Mouse (Mus musculus): ENCODE results near the gene Ccdc134. TPM values are rescaled to one million over a fixed set of nuclear protein-coding genes. Genes with fewer than 3 reads are reported as not detected.

Gene Ccdc134
- polyA plus RNA-seq, 1 experiment = 14.7 TPM

GRCm38 (mm10) chr15:82146770-82147610 is 19.3 kb downstream of the Ccdc134 start, which contains the start of gene Srebf2:
Srebf2 (plus strand) TSS chr15:82147181.
- TF ChIP-seq CTCF (IDR thresholded peaks at IDR 0.05; ENCODE audit: low read depth, low read length) (no peak), POLR2A (IDR thresholded peaks at IDR 0.05; ENCODE audit: borderline replicate concordance, low read depth, low read length) (peak; percentile 25; the same call in 1 of the 2 replicates)
- H3K27ac ChIP-seq (ENCODE audit: insufficient read depth, low read depth, low read length) = peak within 1 kb of the TSS; percentile 89
- H3K4me1 ChIP-seq (ENCODE audit: control insufficient read depth, insufficient read depth, low read length) = peaks cover 30% of the 10 kb centered on the region
- H3K4me3 ChIP-seq (ENCODE audit: insufficient read depth, low read length) = peak within 1 kb of the TSS; percentile 95

GRCm38 (mm10) chr15:82147611-82148111 is 19.9 kb downstream of the Ccdc134 start:
- TF ChIP-seq POLR2A (IDR thresholded peaks at IDR 0.05; ENCODE audit: borderline replicate concordance, low read depth, low read length) = no peak
- TF ChIP-seq CTCF (IDR thresholded peaks at IDR 0.05; ENCODE audit: low read depth, low read length) = no peak
- Histone ChIP-seq H3K4me3 (ENCODE audit: insufficient read depth, low read length) (peak overlapping the region; percentile 95), H3K27ac (ENCODE audit: insufficient read depth, low read depth, low read length) (peak overlapping the region; percentile 87), H3K4me1 (ENCODE audit: control insufficient read depth, insufficient read depth, low read length) (peaks cover 36% of the 10 kb centered on the region)

GRCm38 (mm10) chr15:82148510-82148911 is 20.8 kb downstream of the Ccdc134 start:
- H3K4me1 ChIP-seq (ENCODE audit: control insufficient read depth, insufficient read depth, low read length) = peaks cover 42% of the 10 kb centered on the region
- H3K4me3 ChIP-seq (ENCODE audit: insufficient read depth, low read length) = peak overlapping the region; percentile 95
- no peak for TF ChIP-seq POLR2A (IDR thresholded peaks at IDR 0.05; ENCODE audit: borderline replicate concordance, low read depth, low read length)
- no peak for TF ChIP-seq CTCF (IDR thresholded peaks at IDR 0.05; ENCODE audit: low read depth, low read length)
- H3K27ac ChIP-seq (ENCODE audit: insufficient read depth, low read depth, low read length) = peak overlapping the region; percentile 87

- TF ChIP-seq CTCF (IDR thresholded peaks at IDR 0.05; ENCODE audit: low read depth, low read length) (no peak), POLR2A (IDR thresholded peaks at IDR 0.05; ENCODE audit: borderline replicate concordance, low read depth, low read length) (no peak)
- Histone ChIP-seq H3K4me1 (ENCODE audit: control insufficient read depth, insufficient read depth, low read length) (peaks cover 43% of the 10 kb centered on the region), H3K4me3 (ENCODE audit: insufficient read depth, low read length) (no peak overlapping the region), H3K27ac (ENCODE audit: insufficient read depth, low read depth, low read length) (no peak overlapping the region)
Measured at GRCm38 (mm10) chr15:82150042-82150441, 22.3 kb downstream of the Ccdc134 start.

- Histone ChIP-seq H3K4me3 (ENCODE audit: insufficient read depth, low read length) (no peak overlapping the region), H3K27ac (ENCODE audit: insufficient read depth, low read depth, low read length) (no peak overlapping the region), H3K4me1 (ENCODE audit: control insufficient read depth, insufficient read depth, low read length) (peaks cover 39% of the 10 kb centered on the region)
- TF ChIP-seq POLR2A (IDR thresholded peaks at IDR 0.05; ENCODE audit: borderline replicate concordance, low read depth, low read length) = no peak
- TF ChIP-seq CTCF (IDR thresholded peaks at IDR 0.05; ENCODE audit: low read depth, low read length) = no peak
Measured at GRCm38 (mm10) chr15:82151176-82151575, 23.5 kb downstream of the Ccdc134 start.

GRCm38 (mm10) chr15:82152022-82152421 is 24.3 kb downstream of the Ccdc134 start:
- peaks cover 44% of the 10 kb centered on the region for H3K4me1 ChIP-seq (ENCODE audit: control insufficient read depth, insufficient read depth, low read length)
- H3K4me3 ChIP-seq (ENCODE audit: insufficient read depth, low read length) = no peak overlapping the region
- no peak for TF ChIP-seq CTCF (IDR thresholded peaks at IDR 0.05; ENCODE audit: low read depth, low read length)
- TF ChIP-seq POLR2A (IDR thresholded peaks at IDR 0.05; ENCODE audit: borderline replicate concordance, low read depth, low read length) = no peak
- H3K27ac ChIP-seq (ENCODE audit: insufficient read depth, low read depth, low read length) = no peak overlapping the region

- peaks cover 47% of the 10 kb centered on the region for H3K4me1 ChIP-seq (ENCODE audit: control insufficient read depth, insufficient read depth, low read length)
Measured at GRCm38 (mm10) chr15:82152435-82152834, 24.7 kb downstream of the Ccdc134 start.

GRCm38 (mm10) chr15:82156298-82156697 is 28.6 kb downstream of the Ccdc134 start:
- no peak overlapping the region for H3K27ac ChIP-seq (ENCODE audit: insufficient read depth, low read depth, low read length)
- no peak for TF ChIP-seq CTCF (IDR thresholded peaks at IDR 0.05; ENCODE audit: low read depth, low read length)
- TF ChIP-seq POLR2A (IDR thresholded peaks at IDR 0.05; ENCODE audit: borderline replicate concordance, low read depth, low read length) = no peak
- no peak overlapping the region for H3K4me3 ChIP-seq (ENCODE audit: insufficient read depth, low read length)
- peaks cover 60% of the 10 kb centered on the region for H3K4me1 ChIP-seq (ENCODE audit: control insufficient read depth, insufficient read depth, low read length)

More at GRCm38 (mm10) chr15:82152435-82152834, 24.7 kb downstream of the Ccdc134 start:
- TF ChIP-seq POLR2A (IDR thresholded peaks at IDR 0.05; ENCODE audit: borderline replicate concordance, low read depth, low read length) (no peak), CTCF (IDR thresholded peaks at IDR 0.05; ENCODE audit: low read depth, low read length) (no peak)
- H3K27ac ChIP-seq (ENCODE audit: insufficient read depth, low read depth, low read length) = no peak overlapping the region
- H3K4me3 ChIP-seq (ENCODE audit: insufficient read depth, low read length) = no peak overlapping the region

- no peak overlapping the region for H3K4me3 ChIP-seq (ENCODE audit: insufficient read depth, low read length)
- peaks cover 56% of the 10 kb centered on the region for H3K4me1 ChIP-seq (ENCODE audit: control insufficient read depth, insufficient read depth, low read length)
- H3K27ac ChIP-seq (ENCODE audit: insufficient read depth, low read depth, low read length) = no peak overlapping the region
- TF ChIP-seq CTCF (IDR thresholded peaks at IDR 0.05; ENCODE audit: low read depth, low read length) (no peak), POLR2A (IDR thresholded peaks at IDR 0.05; ENCODE audit: borderline replicate concordance, low read depth, low read length) (no peak)
Measured at GRCm38 (mm10) chr15:82156902-82157301, 29.2 kb downstream of the Ccdc134 start.

Data from bone marrow macrophage, adult 2 months (primary cell).